Mouse (Mus musculus) ES-E14 (cell line): ENCODE results near the gene Cryaa.

Experiments used
- CHD2 ChIP-seq: IDR thresholded peaks from 2 replicates; pipeline ENCODE4 v1.6.1; 2014; ENCODE audit warnings: mild to moderate bottlenecking, low read depth, low read length, inconsistent platforms
- MAFK ChIP-seq: IDR thresholded peaks from 2 replicates; pipeline ENCODE4 v1.6.1; 2014; ENCODE audit warnings: mild to moderate bottlenecking, low read depth, low read length, inconsistent platforms; ENCODE audit not compliant: insufficient read depth
- ZNF384 ChIP-seq: IDR thresholded peaks from 2 replicates; pipeline ENCODE4 v1.6.1; 2012; ENCODE audit warnings: low read depth, low read length, inconsistent platforms

GRCm38 (mm10) chr17:31627961-31628360 lies 49.6 kb upstream of the Cryaa start:
- TF ChIP-seq CHD2 (no peak), ZNF384 (no peak), MAFK (no peak)
